Mouse (Mus musculus): ENCODE data around the gene Zfp108.

GRCm38 (mm10) chr7:24298973-24299708 lies 44.5 kb downstream of the Zfp108 start:
- peak; percentile 79 for TF ChIP-seq POLR2A (IDR thresholded peaks at IDR 0.05; ENCODE audit: extremely low read depth, insufficient read depth, low read length)
- no peak for TF ChIP-seq CTCF (IDR thresholded peaks at IDR 0.05; ENCODE audit: extremely low read depth, insufficient read depth, low read length)

Data from cortical plate, adult 2 months (tissue).